Mouse (Mus musculus): ENCODE measurements around the gene Pyurf. TPM values are rescaled to one million over a fixed set of nuclear protein-coding genes. Genes with fewer than 3 reads are reported as not detected.

The Pyurf gene
- total RNA-seq (2021): 22.5 and 23.7 TPM in 2 replicates
- long read RNA-seq, experiment 1, transcript Pyurf-201 (2 exons, 3,573 nt): major isoform, 84 of 85 reads
- long read RNA-seq, experiment 1, partial matches to known transcripts: 0 of 85 reads
- long read RNA-seq, experiment 1, other reads (novel, unspliced or antisense): 1 of 85 reads
- long read RNA-seq, experiment 2, transcript Pyurf-201 (2 exons, 3,573 nt): major isoform, 113 of 116 reads
- long read RNA-seq, experiment 2, partial matches to known transcripts: 0 of 116 reads
- long read RNA-seq, experiment 2, other reads (novel, unspliced or antisense): 3 of 116 reads

DNA sequence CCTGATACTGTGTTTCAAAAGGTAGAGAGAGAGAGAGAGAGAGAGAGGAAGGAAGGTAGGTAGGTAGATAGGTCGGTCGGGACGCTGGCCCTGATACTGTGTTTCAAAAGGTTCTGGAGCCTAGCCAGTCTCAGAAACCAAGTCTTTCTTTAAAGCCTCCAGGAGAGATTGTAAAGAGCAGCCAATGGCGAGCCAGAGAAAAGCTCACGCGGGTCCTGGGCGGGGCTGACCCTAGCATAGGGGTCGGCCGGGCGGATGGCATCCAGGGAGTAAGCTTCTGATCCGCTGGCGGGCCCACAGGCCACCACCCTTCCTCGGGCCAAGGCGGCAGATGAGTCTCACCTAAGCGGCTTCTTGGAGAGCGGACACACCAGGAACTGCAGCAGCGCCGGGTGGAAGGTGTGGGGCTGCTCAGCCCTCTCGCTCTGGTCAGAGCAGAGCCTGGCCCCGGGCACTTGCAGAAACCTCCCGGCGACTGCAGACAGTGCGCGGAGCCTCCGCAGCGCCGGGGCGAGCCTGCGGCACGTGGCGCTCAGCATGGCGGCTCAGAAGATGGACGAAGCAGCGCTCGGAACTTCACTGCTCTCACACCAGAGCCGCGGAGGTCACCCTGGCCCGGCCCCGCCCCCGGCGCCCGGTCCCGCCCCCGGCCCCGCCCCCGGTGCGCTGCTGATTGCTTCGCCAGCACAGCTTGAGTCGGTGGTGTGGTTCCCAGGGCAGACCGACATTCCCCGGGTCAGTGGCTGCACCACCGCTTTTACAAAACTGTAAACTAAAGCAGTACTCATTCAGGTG is at the start of gene Pyurf:
TSS of gene Pyurf (minus strand) at position 612 of the 795 bp plus-strand sequence.
- peak; percentile 94 for DNase-seq

DNA sequence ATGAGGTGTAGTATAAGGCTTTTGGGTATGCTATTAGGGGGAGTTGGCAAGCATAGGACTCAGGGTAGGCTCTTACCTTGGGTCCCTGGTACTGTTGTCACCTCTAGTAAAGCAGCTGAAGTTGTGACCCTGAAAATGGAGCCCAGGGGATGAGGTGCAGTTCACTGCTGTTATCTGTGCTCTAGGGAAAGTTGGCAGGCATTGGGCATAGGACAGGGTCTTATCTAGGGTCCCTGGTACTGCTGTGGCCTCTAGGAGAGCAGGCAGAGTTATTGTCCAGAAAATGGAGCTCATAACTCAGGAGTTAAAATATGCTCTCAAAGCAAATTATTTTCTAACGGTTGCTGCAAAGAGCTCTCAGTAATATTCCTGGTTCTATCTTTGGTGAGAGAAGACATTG is 29.5 kb upstream of the Pyurf start:
- DNase-seq: no peak

DNA sequence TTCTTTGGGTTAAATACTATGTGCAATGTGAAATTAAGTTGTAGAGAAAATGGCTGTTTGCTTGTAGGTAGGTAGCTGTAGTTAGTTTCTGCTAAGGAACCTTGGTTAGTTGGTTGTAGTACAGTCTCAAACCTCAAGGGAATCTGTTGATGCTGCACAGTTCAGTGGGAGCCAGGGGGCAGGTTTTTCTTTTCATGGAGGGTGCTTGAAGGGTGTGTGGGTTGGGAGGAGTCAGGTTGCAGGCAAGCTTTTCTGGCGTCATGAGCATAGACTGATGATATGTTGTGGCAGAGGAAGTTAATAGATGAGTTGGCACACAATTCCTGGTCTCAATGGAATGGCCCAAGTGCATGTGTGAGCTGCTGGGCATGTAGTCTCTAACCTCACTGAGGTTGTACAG is 19.8 kb upstream of the Pyurf start:
- no peak for DNase-seq

GRCm38 (mm10) chr6:57706721-57707120 is 14.8 kb upstream of the Pyurf start:
- no peak for DNase-seq

GRCm38 (mm10) chr6:57703703-57704102 is 11.8 kb upstream of the Pyurf start:
- DNase-seq: no peak

GRCm38 (mm10) chr6:57702743-57703499 is 11.0 kb upstream of the Pyurf start:
- peak; percentile 97 for DNase-seq

DNA sequence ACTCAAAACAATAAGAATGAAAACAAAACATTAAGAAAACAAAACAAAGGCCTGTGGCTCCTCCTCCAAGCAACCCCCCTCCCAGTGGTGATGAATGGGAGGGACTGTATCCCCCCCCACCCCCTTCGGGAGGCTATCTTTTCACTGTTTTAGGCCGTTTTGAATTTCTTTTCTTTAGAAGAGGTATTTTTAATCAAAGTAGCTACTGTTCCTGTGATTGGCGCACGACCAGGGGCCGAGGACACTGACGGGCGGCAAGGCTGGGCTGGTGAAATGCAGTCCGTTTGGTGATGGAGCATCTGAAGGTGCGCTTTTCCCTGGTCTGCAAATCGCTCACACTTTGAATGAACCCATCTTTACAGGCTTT is 10.5 kb upstream of the Pyurf start, which contains the start of gene Lancl2:
TSS of gene Lancl2 (plus strand) at position 165 of the 367 bp plus-strand sequence.
- DNase-seq: peak; percentile 51

DNA sequence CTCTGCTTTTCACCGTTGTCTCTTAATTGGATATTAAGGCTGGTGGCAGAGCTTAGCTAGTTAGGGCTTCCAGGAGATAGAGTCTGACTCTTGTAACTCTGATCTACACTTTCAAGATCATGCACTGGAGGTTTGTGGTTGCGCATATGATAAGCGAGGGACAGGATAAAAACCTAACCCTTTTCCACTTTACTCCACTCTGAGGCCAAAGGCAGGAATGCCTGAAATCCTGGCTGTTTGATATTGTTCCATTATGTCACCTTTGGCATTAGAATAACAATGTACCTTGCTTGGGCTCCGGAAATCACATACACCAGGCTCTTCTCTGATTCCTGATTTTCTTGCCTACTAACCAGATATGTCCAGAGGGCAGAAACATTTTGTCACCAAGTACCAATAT is 9.8 kb upstream of the Pyurf start:
- DNase-seq: no peak

DNA sequence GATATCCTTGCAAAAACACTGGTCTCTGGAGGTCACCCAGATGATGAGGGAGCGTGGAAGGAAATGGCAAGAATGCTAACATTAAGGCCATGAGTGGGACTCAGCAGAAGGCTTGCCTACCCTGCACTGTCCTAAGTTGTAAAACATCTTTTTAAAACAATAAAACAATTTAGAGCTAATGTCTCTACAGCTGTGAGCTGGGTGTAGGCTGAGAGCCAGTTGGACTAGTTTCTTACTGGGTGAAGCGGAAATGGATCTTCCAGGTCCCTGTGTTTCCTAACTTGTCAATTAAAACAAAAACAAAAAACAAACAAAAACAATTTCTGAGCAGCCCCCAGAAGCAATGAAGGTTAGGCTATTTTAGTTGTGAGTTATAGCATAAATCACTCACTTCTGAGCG is 1.2 kb upstream of the Pyurf start:
- no peak for DNase-seq

DNA sequence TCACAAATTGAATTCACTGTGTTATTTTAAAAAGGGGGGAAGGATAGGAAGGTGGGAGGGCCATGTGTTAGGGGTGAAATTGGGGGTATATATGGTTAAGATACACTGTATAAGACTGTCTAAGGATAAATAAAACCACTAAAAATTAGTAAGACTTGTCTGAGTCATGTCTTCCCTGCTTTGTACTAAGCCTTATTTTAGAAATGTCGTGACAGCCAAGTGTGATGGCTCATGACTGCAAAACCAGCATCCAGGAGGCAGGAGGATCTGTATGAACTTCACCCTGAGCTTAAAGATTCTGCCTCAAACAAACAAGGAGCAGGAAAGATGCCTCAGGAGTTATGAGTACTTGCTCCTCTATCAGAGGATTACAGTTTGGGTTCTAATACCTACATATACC is 7.7 kb downstream of the Pyurf start:
- no peak for DNase-seq

GRCm38 (mm10) chr6:57661295-57661694 is 30.6 kb downstream of the Pyurf start:
- no peak for DNase-seq

GRCm38 (mm10) chr6:57647256-57647655 is 44.6 kb downstream of the Pyurf start:
- no peak for DNase-seq

DNA sequence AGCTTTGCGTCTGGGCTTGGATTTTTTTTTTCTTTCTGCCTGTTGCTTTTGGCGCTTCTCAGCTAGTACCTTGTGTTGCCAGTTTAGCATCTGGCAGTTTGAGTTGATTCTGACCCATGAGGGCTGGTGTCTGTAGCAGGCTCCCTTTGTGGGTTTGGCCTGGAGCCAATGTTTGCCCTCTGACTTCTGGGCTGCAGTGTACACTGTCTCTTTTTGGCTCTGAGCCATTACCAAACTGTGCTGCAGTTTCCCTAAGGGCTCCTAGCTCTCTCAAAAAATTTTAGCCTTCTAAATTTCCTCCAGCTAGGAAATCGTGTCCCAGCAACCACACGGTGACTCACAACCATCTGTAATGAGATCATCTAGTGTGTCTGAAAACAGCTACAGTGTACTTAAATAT is 50.1 kb downstream of the Pyurf start:
- peak; percentile 62 for DNase-seq

DNA sequence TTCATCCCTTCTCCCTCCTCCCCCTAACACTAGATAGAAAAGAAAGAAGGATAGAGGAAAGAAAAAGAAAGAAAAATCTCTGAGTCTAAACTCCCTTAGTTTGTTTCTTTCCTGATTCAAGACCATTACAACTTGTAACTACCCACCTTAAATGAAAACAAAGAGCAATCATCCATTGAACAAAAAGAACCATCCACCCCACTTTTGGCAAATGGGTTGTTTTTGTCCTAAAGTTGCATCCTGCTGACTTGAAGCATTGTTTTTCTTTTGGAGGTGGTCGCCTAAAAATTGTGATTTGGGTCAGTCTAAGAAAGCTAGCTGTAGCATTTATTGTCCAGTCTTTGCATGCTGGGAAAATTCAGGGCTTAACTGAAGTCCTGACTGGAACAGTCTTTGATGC is 52.3 kb downstream of the Pyurf start:
- no peak for DNase-seq

Other genes starting within 250 kb of the Pyurf start
- gene Ppm1k, start 156.6 kb downstream of the Pyurf start, total RNA-seq (2021): 43.1 and 44.9 TPM in 2 replicates
- gene Herc6, start 111.1 kb downstream of the Pyurf start, total RNA-seq (2021): 13.2 and 14.7 TPM in 2 replicates
- 20.7 and 21.0 TPM in 2 replicates for gene Lancl2, start 10.5 kb upstream of the Pyurf start, total RNA-seq (2021)
- gene Vopp1, start 133.1 kb upstream of the Pyurf start, total RNA-seq (2021): 17.9 and 20.4 TPM in 2 replicates
- gene Vmn1r21, start 158.3 kb upstream of the Pyurf start, total RNA-seq (2021): not detected in 2 replicates
- gene Vmn1r22, start 215.9 kb upstream of the Pyurf start, total RNA-seq (2021): not detected in 2 replicates
- not detected in 2 replicates for gene Vmn1r23, start 234.8 kb upstream of the Pyurf start, total RNA-seq (2021)

Data from adrenal gland, postnatal 14 days (tissue).